Mouse (Mus musculus) intestine, embryonic 14.5 days (tissue): ENCODE data around the gene Stim2. TPM values are rescaled to one million over a fixed set of nuclear protein-coding genes. Genes with fewer than 3 reads are reported as not detected.

Experiments used
- ATAC-seq: fragments of 200-750 bp; cut with Nextera tagmentation; replicated peaks from 2 replicates; pipeline ENCODE4 v1.8.0; 2017; ENCODE audit warnings: low read depth, moderate number of reproducible peaks, moderate TSS enrichment, moderate library complexity; ENCODE audit not compliant: low FRiP score, low TSS enrichment
- DNase-seq: peaks from one replicate; pipeline ENCODE4 v3.0.0-alpha.2; 2018; ENCODE audit warnings: low spot score
- H3K27ac ChIP-seq: fragments of 300-500 bp; sonication (generic); 2 replicates; pipeline ENCODE4 v1.5.1; 2014; ENCODE audit warnings: low read depth, mild to moderate bottlenecking, control low read depth
- H3K27me3 ChIP-seq: fragments of 300-500 bp; sonication (generic); replicated peaks from 2 replicates; pipeline ENCODE4 v1.6.1; 2014; ENCODE audit warnings: low read length, control low read depth; ENCODE audit not compliant: control insufficient read depth, insufficient read depth
- H3K36me3 ChIP-seq: fragments of 300-500 bp; sonication (generic); 2 replicates; pipeline ENCODE4 v1.6.1; 2014; ENCODE audit warnings: low read length, control low read depth; ENCODE audit not compliant: control insufficient read depth, insufficient read depth
- H3K4me1 ChIP-seq: fragments of 300-500 bp; sonication (generic); replicated peaks from 2 replicates; pipeline ENCODE4 v1.6.1; 2014; ENCODE audit warnings: low read length, control low read depth, mixed read lengths; ENCODE audit not compliant: control insufficient read depth, insufficient read depth
- H3K4me2 ChIP-seq: fragments of 300-500 bp; sonication (generic); 2 replicates; pipeline ENCODE4 v1.6.1; 2014; ENCODE audit warnings: low read length
- H3K4me3 ChIP-seq: fragments of 300-500 bp; sonication (generic); 2 replicates; pipeline ENCODE4 v1.5.1; 2014; ENCODE audit warnings: low read depth, low read length, control low read depth, mixed read lengths
- H3K9ac ChIP-seq: fragments of 300-500 bp; sonication (generic); 2 replicates; pipeline ENCODE4 v1.6.1; 2014; ENCODE audit warnings: mild to moderate bottlenecking, low read length
- H3K9me3 ChIP-seq: fragments of 300-500 bp; sonication (generic); 2 replicates; pipeline ENCODE4 v1.6.1; 2016; ENCODE audit warnings: low read length, control low read depth; ENCODE audit not compliant: control insufficient read depth
- WGBS: fragments of 180-500 bp; shearing (Covaris S2); extraction: QIAGEN DNeasy Blood & Tissue Kit; methylation state at CpG from one replicate; pipeline ENCODE4 v1.1.7; 2014; 5-methylcytosine and 5-hydroxymethylcytosine counted together
- polyA plus RNA-seq: library from polyadenylated mRNA; unstranded; fragments of >200 nt; fragmentation: Nextera tagmentation; extraction: Ambion mirVana; gene quantifications from 2 replicates; pipeline ENCODE4 v1.2.1, GENCODE M21; 2014

The Stim2 gene
- polyA plus RNA-seq, 1 experiment from 2014 or later = 19.9 TPM

DNA sequence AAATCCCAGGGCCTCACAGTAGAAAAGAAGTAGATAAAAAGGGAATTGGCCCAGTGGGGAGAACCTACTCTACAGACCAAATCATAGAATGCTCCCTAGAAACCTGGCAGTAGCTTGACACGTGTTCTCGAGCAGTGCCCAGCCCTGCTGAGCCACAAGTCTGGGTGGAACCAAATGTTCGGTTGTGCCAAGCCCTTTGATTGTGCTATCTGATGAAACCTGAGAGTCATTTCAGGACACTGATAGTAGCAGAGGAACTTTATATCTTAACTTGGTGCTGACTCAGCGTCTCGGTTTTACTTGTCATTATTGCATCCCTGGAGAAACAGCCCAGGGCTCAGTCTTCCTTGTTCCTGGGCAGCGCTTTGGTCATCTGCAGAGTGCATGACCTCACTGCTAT lies 61.7 kb downstream of the Stim2 start:
- no peak overlapping the region for H3K4me2 ChIP-seq
- DNase-seq (no peak), ATAC-seq (no peak)
- WGBS = 87% methylated on average over 6 of the region's 6 CpGs
- H3K27ac ChIP-seq = no peak overlapping the region
- H3K4me1 ChIP-seq = no peaks in the 10 kb centered on the region
- no peaks in the 10 kb centered on the region; the same call in 1 of the 2 replicates for H3K36me3 ChIP-seq
- no peaks in the 10 kb centered on the region for H3K9me3 ChIP-seq
- no peak overlapping the region for H3K4me3 ChIP-seq
- no peak overlapping the region for H3K9ac ChIP-seq
- H3K27me3 ChIP-seq = no peaks in the 10 kb centered on the region

DNA sequence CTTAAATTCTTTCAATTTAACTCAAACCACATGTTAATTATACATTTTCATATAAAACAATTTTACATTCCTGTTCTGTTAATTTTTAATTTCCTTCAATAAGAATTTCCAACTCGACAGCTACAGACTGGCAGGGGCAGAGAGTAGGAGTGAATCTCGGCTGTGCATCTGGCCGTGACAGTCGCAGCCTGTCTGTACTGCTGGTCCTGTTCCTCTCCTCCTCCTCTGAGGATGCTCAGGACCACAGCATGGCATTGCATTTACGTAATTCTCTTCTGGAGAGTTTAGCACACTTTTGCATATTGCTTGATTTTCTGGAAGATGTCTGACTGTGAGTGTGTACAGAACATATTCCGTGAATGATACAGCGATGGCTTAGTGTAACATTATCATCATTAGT lies 63.8 kb downstream of the Stim2 start:
- Histone ChIP-seq H3K9me3 (no peaks in the 10 kb centered on the region), H3K4me1 (no peaks in the 10 kb centered on the region), H3K27ac (no peak overlapping the region), H3K4me2 (no peak overlapping the region), H3K36me3 (no peaks in the 10 kb centered on the region), H3K9ac (no peak overlapping the region), H3K4me3 (no peak overlapping the region), H3K27me3 (no peaks in the 10 kb centered on the region)
- no peak for ATAC-seq
- no peak for DNase-seq
- 77% methylated on average over 7 of the region's 7 CpGs for WGBS

DNA sequence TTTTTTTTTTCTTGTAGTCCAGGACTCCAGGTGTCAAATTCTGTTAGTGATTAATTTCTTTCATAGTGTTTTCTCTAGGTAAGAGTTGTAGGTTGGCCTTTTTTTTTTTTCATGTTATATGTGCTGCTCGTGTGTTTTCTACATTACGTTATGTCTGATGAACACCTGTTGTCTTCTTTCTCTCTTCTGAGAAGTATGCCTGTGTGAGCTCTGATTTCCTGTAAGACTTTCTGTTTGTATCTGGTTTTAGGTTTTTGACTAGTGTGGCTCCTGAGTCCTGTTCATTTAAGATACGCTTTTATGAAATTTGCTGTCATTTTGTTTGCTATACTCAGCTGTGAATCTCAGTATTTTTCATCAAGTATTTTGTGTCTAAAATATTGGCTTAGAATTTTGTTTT lies 69.3 kb downstream of the Stim2 start:
- Histone ChIP-seq H3K4me2 (no peak overlapping the region), H3K36me3 (no peaks in the 10 kb centered on the region), H3K4me1 (no peaks in the 10 kb centered on the region), H3K4me3 (no peak overlapping the region), H3K27me3 (no peaks in the 10 kb centered on the region), H3K27ac (no peak overlapping the region), H3K9ac (no peak overlapping the region), H3K9me3 (no peaks in the 10 kb centered on the region)
- WGBS = 76% methylated on average over 3 of the region's 3 CpGs
- DNase-seq = no peak
- no peak for ATAC-seq

DNA sequence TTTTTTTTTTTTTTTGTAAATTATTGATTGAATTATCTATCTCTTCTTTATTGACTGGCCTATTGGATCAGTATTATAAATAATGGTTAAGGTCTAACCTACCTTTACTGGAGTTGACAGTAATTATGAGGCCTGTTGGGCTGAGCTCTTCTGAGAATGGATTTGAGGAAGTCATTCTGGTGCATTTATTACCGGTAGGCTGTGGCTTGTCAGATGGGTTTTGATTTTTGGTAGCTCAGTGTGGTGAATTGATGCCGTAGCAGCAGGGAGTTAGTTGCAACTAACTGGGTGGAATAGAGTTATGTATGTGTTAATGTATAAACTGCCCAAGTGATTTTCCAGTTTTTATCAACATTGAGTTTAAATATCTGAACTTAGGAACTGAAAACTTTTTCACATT lies 72.2 kb downstream of the Stim2 start:
- no peak overlapping the region for H3K4me3 ChIP-seq
- H3K27ac ChIP-seq = no peak overlapping the region
- 84% methylated on average over 2 of the region's 2 CpGs for WGBS
- H3K27me3 ChIP-seq = no peaks in the 10 kb centered on the region
- ATAC-seq (no peak), DNase-seq (no peak)
- no peaks in the 10 kb centered on the region for H3K9me3 ChIP-seq
- H3K36me3 ChIP-seq = no peaks in the 10 kb centered on the region
- H3K4me1 ChIP-seq = peaks cover 9% of the 10 kb centered on the region; the same call in 1 of the 2 replicates
- H3K4me2 ChIP-seq = no peak overlapping the region
- H3K9ac ChIP-seq = no peak overlapping the region

DNA sequence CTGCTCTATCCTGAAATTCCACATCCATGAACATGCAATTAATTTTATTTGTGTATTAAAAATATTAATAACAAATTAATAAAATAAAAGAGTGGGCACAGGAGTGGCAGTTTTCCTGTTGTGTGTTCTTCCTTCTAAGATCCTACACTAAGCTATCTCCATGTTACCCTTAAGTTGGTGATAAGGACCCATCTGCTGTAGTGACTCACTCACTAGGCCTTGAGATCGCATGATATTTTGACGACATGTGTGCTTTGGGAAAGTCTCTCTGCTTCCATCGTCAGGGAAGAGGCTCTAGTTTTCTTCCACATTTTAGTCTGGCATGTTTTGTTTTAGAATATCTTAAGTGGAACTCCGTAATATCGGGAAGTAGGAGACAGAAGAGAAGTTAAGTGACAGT lies 73.0 kb downstream of the Stim2 start:
- Histone ChIP-seq H3K36me3 (no peaks in the 10 kb centered on the region), H3K9ac (no peak overlapping the region), H3K4me2 (no peak overlapping the region), H3K27me3 (no peaks in the 10 kb centered on the region), H3K27ac (no peak overlapping the region), H3K9me3 (no peaks in the 10 kb centered on the region), H3K4me3 (no peak overlapping the region), H3K4me1 (peaks cover 9% of the 10 kb centered on the region; the same call in 1 of the 2 replicates)
- 83% methylated on average over 5 of the region's 5 CpGs for WGBS
- no peak for DNase-seq
- no peak for ATAC-seq

DNA sequence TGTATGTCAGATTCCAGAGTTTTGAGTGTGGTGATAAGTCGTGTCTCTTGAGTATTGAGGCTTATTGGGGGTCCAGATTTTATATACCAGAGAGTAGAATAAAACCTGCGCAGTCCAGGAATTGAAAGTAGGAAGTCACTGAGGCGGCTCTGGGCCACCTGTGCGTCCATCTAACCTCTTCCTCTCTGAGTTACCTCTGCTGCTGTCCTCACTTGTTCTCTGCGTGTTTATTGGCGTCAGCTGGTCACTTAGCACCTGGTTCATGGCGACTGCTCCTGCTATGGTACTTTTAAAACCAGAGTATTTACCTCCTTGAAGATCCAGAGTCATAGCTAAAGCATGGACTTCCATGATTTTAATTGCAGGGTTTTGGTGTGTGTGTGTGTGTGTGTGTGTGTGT lies 73.4 kb downstream of the Stim2 start:
- H3K36me3 ChIP-seq = no peaks in the 10 kb centered on the region
- no peaks in the 10 kb centered on the region for H3K27me3 ChIP-seq
- no peak overlapping the region for H3K4me3 ChIP-seq
- DNase-seq (no peak), ATAC-seq (no peak)
- H3K4me2 ChIP-seq = no peak overlapping the region
- H3K4me1 ChIP-seq = peaks cover 9% of the 10 kb centered on the region; the same call in 1 of the 2 replicates
- no peak overlapping the region for H3K27ac ChIP-seq
- no peaks in the 10 kb centered on the region for H3K9me3 ChIP-seq
- 83% methylated on average over 7 of the region's 7 CpGs for WGBS
- H3K9ac ChIP-seq = no peak overlapping the region

GRCm38 (mm10) chr5:54073291-54073690 lies 75.0 kb downstream of the Stim2 start:
- WGBS = 14% methylated on average over 1 of the region's 1 CpGs
- ATAC-seq (no peak), DNase-seq (no peak)
- Histone ChIP-seq H3K27me3 (no peaks in the 10 kb centered on the region), H3K4me2 (no peak overlapping the region), H3K4me3 (no peak overlapping the region), H3K36me3 (no peaks in the 10 kb centered on the region), H3K9ac (no peak overlapping the region), H3K27ac (no peak overlapping the region), H3K4me1 (peaks cover 9% of the 10 kb centered on the region; the same call in 1 of the 2 replicates), H3K9me3 (no peaks in the 10 kb centered on the region)

GRCm38 (mm10) chr5:54079997-54080396 lies 81.7 kb downstream of the Stim2 start:
- Histone ChIP-seq H3K27me3 (no peaks in the 10 kb centered on the region), H3K36me3 (no peaks in the 10 kb centered on the region), H3K9ac (no peak overlapping the region), H3K9me3 (no peaks in the 10 kb centered on the region), H3K4me1 (no peaks in the 10 kb centered on the region), H3K4me3 (no peak overlapping the region), H3K27ac (no peak overlapping the region), H3K4me2 (no peak overlapping the region)
- ATAC-seq = no peak
- DNase-seq = no peak
- 91% methylated on average over 1 of the region's 1 CpGs for WGBS

GRCm38 (mm10) chr5:54087912-54088311 lies 89.6 kb downstream of the Stim2 start:
- H3K9ac ChIP-seq = no peak overlapping the region
- no peak overlapping the region for H3K4me3 ChIP-seq
- no peaks in the 10 kb centered on the region for H3K36me3 ChIP-seq
- DNase-seq (no peak), ATAC-seq (no peak)
- H3K27me3 ChIP-seq = no peaks in the 10 kb centered on the region
- H3K4me1 ChIP-seq = no peaks in the 10 kb centered on the region
- WGBS = 93% methylated on average over 3 of the region's 3 CpGs
- H3K4me2 ChIP-seq = no peak overlapping the region
- H3K27ac ChIP-seq = no peak overlapping the region
- H3K9me3 ChIP-seq = no peaks in the 10 kb centered on the region
